Mouse (Mus musculus): Measurements from ENCODE around the gene Pcif1. TPM values are rescaled to one million over a fixed set of nuclear protein-coding genes. Genes with fewer than 3 reads are reported as not detected.
A peak's percentile ranks its signal among the peaks of the same experiment; 100 is the strongest.
"Not testable (repeated sequence)": the region's sequence is repeated elsewhere in the genome, so short reads cannot be mapped to it uniquely, and the experiment has no call there.

Gene Pcif1
- total RNA-seq, 2 experiments from 2014 or later, result 36.3 to 40.4 TPM

DNA sequence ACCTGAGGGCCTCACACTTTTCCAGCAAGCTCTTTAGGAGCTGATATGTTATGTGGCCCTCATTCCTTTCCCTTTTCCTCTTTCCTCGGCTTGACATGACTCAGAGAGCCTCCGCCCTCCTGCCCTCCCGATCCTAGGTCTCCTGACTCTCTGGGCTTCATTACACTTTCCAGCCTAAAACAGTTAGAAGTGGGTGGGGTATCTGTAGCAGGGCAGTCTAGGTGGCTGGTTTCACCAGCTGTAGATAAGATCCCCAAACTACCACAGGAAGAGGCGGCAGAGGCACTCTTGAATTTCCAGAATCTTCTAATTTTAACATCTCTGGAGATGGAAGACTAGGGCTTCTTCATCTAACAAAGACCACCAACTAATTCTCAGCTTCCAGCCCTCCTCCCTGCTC, 14.5 kb upstream of the Pcif1 start:
- ATAC-seq (replicated peaks; ENCODE audit: poor library complexity), result peak; percentile 37; the same call in 1 of the 2 replicates

DNA sequence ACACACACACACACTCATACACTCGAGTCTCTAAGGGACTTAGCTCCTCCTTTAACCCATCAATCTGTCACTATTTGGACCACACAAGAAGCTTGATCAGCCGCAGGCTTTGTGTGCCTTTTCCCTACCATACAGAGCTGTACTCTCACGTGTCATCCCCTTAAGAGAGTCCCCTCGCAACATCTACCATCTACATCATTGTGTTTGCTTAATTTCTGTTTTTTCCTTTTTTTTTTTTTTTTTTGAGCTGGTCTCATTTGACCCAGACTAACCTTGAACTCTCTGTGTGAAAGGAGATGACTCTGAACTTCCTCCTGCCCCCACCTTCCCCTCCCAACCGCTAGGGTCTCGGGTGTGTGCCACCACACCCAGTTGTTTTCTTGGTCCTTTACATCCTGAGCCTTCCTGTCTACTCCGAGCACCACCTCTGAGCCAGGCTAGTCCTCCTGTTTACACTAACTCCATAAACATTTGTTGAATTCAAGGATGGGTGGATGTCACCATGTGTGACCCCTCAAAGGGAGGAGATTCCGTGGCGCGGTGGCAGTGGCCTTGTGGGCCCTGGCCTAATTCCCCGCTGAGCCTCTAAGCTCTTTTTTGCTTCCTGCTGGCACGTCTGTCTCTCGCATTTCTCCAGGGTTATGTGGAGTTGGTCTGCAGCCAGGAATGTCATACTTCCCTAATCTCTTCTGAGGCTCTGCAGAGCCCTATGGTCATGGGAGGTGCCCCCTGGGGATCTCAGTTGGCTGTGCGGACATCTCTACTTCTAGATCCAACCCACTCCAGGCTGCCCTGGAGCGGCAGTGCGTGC, 12.2 kb upstream of the Pcif1 start:
- peak; percentile 47 for ATAC-seq (replicated peaks; ENCODE audit: poor library complexity)

DNA sequence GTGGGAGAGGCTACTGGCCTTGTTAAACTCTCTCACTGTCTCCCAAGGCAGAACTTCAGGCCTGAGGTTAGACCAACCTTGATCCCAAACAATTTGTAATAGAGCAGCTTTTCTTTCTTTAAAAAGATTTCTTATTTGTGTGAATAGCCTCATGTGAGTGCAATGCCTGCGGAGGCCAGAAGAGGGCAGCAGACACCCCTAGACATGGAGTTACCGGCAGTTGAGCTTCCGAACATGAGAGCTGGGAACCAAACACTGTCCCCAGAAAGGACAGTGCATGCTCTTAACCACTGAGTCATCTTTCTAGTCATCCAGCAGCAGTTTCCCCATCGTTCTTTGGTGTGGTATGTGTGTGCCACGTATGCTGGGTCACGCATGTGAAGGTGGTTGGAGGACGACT, 11.5 kb upstream of the Pcif1 start:
- no peak for ATAC-seq (replicated peaks; ENCODE audit: poor library complexity)

DNA sequence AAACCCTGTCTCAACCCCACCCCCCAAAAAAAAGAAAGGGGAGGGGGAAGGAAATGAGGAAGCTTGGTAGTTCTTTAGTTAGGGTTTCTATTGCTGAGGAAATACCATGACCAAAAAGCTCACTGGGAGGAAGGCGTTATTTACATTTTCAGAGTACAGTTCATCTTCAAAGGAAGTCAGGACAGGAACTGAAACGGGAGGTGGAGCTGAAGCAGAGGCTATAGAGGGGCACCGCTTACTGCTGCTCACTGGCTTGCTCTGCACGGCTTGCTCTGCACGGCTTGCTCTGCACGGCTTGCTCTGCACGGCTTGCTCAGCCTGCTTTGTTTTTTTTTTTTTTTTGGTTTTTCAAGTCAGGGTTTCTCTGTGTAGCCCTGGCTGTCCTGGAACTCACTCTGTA, 10.6 kb upstream of the Pcif1 start:
- peak; percentile 56 for ATAC-seq (replicated peaks; ENCODE audit: poor library complexity)

DNA sequence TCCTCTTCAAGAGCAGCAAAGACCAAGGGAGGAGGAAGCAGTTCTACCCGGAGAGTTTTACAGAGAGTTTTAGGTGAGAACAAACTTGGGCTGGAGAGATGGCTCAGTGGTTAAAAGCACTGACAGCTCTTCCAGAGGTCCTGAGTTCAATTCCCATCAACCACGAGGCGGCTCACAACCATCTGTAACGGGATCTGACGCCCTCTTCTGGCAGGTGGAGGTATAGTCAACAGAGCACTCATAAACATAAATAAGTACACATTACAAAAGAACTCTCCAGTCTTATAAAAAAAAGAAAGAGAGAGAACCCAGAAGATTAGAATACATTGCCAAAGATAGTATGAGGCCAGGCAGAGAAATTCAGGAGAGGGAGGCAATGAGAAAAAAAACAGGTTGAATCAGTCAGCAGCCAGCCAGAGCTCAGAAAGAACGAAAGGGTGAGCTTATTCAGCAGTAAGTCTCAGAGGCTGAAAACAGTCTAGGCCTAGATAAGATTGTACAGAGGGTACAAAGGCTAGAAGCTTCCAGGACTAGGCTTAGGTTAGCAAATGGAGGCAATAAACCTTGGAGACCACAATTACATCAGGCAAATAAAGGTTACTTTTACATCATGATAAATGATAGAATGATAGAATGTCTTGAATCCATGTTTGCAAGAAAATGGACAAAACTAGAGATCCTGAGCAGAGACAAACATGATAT, 7.4 kb upstream of the Pcif1 start:
- no peak for ATAC-seq (replicated peaks; ENCODE audit: poor library complexity)

DNA sequence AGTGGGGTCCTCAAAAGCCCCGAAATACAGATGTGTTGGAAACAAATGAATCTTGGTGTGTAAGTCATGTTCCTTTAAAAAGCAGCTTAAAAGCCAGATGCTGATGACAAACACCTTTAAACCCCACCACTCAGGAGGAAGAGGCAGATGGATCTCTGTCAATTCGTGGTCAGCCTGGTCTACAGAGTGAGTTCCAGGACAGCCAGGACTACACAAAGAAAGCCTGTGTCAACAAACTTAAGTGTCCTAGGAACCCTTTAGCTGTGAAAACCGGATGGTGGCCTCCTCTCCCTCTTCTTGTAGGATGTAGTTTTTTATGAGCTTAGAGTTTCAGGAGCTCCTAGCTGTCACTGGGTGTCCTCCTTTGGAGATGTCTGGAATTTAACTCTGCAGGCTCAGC, 5.5 kb upstream of the Pcif1 start:
- ATAC-seq (replicated peaks; ENCODE audit: poor library complexity), result no peak

DNA sequence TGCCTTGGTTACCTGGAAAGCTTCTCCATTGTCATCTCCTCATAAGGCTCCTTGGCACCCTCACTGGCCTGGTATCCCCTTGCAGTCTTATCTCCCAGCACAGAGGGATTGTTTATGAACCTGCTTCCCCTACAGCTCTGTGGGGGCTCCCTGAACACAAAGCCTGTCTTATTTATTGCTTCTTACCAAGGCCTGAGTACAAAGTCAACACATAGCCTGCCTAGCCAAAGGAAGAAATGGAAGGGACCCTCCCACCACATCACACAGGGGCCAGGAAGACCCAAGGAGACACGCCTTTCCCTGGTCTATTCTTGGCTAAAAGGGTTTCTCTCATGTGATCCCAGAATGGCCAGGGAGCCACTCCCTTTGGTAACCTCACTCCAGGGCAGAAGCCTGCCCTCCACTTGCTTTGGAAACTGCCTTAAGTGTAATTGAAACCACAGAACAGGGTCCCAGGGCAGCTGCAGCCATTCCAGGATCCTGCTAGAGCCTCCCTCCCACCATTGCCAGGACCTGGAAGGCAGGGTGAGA, 4.8 kb upstream of the Pcif1 start:
- ATAC-seq (replicated peaks; ENCODE audit: poor library complexity), result no peak

DNA sequence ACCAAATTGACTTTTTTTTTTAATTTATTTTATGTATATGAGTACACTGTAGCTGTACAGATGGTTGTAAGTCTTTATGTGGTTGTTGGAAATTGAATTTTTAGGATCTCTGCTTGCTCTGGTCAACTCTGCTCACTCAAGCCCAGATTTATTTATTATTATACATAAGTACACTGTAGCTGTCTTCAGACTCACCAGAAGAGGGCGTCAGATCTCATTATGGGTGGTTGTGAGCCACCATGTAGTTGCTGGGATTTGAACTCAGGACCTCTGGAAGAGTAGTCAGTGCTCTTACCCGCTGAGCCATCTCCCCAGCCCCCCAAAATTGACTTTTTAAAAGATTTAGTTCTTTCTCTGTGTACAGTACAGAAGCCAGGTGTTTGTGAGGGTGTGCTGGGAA, 3.5 kb upstream of the Pcif1 start:
- not testable (repeated sequence) for ATAC-seq (replicated peaks; ENCODE audit: poor library complexity)

DNA sequence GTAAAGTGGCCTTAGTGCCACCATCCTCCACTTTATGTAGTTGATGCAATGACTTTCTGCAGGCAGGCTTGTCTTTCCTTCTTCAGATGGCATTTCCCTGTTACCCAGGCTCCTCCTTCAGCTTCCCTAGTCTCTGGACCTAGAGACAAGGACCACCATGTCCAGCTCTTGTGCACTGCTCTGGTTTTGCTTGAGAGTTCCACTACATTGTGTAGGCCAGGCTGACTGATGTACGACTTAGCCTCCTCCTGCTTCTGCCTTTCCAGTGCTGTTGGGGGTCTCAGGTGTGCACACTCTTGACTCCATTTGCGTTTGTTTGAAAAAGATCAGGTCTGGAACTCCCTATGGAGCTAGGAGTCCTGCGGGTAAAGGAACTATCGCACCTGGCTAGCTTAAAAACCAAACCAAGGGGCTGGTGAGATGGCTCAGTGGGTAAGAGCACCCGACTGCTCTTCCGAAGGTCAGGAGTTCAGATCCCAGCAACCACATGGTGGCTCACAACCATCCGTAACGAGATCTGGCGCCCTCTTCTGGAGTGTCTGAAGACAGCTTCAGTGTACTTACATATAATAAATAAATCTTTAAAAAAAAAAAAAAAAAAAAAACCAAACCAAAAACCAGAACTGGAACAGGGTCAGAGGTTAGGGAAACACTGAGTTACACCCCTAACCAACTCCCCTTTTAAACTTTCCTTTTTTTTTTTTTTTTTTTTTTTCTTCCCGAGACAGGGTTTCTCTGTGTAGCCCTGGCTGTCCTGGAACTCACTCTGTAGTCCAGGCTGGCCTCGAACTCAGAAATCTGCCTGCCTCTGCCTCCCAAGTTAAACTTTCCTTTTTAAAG, 1.5 kb upstream of the Pcif1 start:
- ATAC-seq (replicated peaks; ENCODE audit: poor library complexity), result not testable (repeated sequence)

DNA sequence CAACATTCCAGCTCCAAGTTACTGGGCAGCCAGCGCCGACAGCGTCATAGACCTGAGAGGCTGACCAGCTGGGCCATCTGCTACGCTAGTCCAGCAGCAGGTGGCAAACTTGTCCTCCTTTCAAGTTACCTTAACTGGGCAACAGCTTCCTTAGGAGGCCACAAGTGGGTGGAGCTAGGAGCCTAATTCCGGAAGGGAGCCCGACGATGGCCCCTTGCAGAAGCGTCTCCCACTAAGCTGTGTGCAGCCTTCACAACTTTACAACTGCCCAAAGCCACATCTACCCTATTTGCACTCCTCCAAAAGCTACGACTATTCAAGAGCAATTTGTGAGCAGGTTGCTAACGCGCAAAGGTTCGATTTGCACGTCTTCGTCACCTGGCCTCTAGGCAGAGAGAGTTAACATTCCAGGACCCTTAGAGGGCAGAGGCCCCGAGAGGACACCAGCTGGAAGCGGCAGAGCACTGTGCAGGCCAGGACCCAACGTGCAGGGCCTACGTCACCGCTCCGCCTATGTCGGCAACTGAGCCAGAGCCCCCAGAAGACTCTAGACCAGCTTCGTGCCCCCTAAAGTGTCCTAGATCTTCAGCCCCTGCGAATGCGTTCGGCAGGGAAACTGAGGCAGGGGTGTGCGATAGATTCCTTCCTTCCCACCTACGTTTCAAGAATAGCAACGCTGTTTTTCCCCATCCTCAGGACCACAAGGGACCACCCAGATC, 436 bp upstream of the Pcif1 start:
- ATAC-seq (replicated peaks; ENCODE audit: poor library complexity), result peak; percentile 56

DNA sequence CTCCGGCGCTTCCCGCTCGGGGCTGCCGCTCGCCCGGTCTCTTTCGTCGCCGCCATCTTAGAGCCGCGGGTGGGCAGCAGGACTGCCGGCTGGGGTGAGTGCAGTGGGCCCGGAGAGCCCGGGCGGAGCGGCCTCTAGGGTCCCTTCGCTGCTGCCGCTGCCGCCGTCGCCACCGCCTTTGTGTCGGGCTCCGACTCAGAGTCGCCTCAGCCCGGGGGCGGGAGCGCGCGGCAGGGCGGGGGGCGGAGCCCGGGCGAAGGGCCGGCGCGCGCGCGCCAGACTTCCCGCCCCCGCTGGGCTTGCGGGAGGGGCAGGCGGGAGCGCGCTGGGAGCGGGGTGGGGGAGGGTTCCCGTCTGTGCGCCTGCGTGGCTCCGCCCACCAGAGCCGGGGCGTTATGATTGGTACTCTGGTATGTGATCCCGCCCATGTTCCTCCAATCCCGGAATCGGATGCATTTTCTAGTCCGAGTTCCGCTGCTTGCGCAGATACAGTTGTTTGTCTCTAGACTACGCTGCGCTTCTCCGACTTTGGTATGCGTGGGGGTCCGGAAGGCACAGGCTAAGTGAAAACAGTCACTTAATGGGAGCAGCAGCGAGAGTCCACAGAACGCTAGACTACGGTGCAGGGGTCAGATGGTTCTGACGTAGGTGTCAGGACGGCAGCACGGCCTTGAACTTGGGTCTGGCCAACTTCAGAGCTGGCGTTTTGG, 619 bp downstream of the Pcif1 start:
- peak; percentile 84 for ATAC-seq (replicated peaks; ENCODE audit: poor library complexity)

DNA sequence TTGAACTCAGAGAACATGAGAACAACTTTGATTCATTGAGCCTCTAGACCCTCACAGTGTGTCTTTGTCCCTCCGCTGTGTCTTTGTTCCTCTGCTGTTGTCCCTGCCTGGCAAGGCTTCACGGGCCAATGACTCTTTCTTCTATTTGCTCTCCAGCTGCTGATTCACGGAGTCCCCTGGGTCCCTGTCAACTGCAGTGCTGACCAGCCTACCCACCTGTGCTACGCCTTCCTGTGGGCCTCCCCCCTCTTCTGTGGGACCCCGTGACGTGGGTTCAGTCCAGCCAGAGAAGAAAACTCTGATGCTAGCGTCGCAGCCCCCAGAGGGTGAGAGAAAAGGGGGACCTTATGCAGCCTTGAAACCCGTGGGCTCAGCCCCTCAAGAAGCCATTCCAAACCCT, 3.5 kb downstream of the Pcif1 start:
- no peak for ATAC-seq (replicated peaks; ENCODE audit: poor library complexity)

DNA sequence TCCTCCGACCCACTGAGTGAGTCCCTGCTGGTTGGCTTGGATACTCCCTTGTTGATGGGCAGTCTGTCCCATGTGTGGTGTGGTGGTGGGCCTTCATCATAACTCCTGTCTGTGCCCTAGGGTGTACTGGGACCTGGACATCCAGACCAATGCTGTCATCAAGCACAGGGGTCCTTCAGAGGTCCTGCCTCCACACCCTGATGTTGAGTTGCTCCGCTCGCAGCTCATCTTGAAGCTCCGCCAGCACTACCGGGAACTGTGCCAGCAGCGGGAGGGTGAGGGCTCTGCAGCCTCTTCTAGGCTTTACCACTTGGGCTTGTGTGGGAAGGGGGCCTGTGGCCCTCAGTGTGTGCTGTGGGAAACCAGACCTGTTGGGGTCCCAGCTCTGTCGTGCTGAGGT, 6.7 kb downstream of the Pcif1 start:
- ATAC-seq (replicated peaks; ENCODE audit: poor library complexity), result no peak

DNA sequence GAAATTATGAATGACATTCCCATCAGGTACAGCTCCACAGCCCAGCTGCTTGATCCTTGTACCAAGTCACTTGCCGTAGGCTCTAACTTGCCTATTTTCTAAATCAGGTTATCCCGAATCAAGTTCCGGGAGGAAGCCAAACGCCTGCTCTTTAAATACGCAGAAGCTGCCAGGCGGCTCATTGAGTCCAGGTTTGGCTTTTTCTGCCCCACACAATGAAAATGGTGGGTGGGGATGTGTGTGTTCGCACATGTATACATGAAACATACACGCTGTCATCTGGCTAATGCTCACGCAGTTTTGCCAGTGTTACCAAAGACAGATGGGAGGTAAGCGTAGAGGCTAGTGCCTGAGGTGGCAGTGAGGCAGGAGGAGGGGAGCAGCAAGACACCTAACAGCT, 7.5 kb downstream of the Pcif1 start:
- no peak for ATAC-seq (replicated peaks; ENCODE audit: poor library complexity)

DNA sequence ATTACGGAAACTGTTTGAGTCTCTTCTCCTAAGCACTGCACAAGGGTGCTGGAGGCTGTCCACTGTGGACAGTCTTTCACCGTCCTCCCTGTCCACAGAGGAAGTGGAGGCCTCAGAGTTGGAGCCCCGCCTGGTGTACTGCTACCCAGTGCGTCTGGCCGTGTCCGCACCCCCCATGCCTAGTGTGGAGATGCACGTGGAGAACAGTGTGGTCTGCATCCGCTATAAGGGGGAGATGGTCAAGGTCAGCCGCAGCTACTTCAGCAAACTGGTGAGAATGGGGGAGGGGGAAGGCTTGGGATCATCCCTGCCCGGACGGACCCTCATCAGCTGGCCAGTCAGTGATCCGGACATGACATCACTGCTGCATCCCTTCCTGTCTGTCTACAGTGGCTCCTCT, 9.9 kb downstream of the Pcif1 start:
- no peak for ATAC-seq (replicated peaks; ENCODE audit: poor library complexity)

DNA sequence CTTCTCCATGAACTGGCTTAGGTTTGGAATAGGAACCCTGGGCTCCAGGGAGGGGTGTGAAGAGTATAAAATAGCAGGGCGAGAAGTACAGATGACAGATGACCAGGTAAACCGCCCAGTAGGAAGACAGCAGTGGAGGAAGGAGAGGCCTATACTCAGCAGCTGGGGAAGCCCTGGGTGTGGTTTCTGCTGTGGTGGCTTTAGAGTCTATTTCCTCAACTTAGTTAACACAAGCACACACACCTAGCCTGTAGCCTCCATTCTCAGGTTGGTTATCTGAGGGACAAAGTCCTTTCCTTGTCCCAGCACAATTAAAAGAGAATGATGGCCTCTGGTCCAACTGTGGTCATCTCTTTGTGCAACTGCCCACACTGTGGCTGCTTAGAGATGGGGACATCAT, 10.9 kb downstream of the Pcif1 start:
- ATAC-seq (replicated peaks; ENCODE audit: poor library complexity), result no peak

DNA sequence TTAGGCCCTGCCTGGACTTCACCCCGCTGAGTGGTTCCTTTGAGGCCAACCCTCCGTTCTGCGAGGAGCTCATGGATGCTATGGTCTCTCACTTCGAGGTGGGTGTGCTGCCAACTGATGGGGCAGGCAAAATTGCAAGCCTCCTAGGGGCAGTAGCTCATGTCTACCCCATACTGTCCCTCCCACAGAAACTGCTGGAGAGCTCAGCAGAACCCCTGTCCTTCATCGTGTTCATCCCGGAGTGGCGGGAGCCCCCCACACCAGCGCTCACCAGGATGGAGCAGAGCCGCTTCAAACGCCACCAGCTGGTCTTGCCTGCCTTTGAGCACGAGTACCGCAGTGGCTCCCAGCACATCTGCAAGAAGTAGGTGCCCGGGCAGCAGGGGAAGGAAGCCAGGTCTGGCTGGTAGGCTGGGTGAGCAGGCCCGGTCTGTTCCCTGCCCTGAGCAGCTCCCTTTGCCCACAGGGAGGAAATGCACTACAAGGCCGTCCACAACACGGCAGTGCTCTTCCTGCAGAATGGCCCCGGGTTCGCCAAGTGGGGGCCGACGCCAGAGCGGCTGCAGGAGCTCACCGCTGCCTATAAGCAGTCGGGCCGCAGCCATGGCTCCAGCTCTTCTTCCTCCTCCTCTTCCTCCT, 11.4 kb downstream of the Pcif1 start:
- ATAC-seq (replicated peaks; ENCODE audit: poor library complexity), result no peak

DNA sequence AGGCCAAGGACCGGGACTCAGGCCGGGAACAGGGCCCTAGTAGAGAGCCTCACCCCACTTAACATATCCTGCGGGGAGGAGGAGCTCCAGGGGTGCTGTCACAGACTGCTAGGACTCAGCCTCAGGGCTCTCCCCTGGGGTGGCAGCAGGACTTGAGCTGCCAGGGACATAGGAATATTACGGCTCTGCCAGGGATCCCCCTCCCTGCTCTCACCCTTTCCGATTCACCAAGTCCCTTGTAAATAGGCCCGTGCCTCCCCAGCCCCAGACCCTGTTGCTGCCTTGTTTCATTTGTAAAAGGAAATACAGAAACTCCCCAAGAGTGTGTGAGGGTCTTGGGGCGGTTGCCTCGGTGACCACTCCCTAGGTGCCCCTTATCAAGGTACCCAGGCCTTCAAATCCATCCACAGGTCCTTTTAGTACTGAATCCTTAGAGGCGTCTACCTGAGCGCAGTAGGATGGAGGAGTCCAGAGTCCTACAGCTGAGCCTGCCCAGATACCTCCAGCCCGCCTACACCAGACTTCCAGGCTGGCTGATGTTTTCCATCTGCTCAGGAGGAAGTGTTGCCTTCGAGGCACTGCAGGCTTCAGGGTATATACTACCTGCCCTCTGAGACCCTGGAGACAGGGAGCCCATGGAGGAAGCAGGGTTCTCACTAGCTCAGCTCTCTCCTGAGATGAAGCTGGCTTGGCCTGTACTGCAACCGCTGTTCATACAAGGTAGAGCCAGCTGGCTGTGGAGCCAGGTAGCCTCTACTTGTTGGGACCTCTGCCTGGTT, 12.1 kb downstream of the Pcif1 start:
- no peak for ATAC-seq (replicated peaks; ENCODE audit: poor library complexity)
